Mouse (Mus musculus): ENCODE measurements around the gene Zfp317. TPM values are rescaled to one million over a fixed set of nuclear protein-coding genes. Genes with fewer than 3 reads are reported as not detected.

The Zfp317 gene
- polyA plus RNA-seq, 1 experiment from 2014 or later = 22.4 TPM

Other genes with a start within 250 kb of the Zfp317 start
- gene Olfr847, start 243.4 kb upstream of the Zfp317 start, polyA plus RNA-seq (2016; fragmentation: Nextera tagmentation; extraction: Ambion mirVana) = not detected in 2 replicates
- gene Olfr849, start 181.8 kb upstream of the Zfp317 start, polyA plus RNA-seq (2016; fragmentation: Nextera tagmentation; extraction: Ambion mirVana) = not detected in 2 replicates
- not detected in 2 replicates for gene Olfr850, start 143.9 kb upstream of the Zfp317 start, polyA plus RNA-seq (2016; fragmentation: Nextera tagmentation; extraction: Ambion mirVana)
- gene Olfr851, start 128.8 kb upstream of the Zfp317 start, polyA plus RNA-seq (2016; fragmentation: Nextera tagmentation; extraction: Ambion mirVana) = not detected in 2 replicates
- not detected in 2 replicates for gene Olfr853, start 81.0 kb upstream of the Zfp317 start, polyA plus RNA-seq (2016; fragmentation: Nextera tagmentation; extraction: Ambion mirVana)
- not detected in 2 replicates for gene Olfr854, start 54.7 kb upstream of the Zfp317 start, polyA plus RNA-seq (2016; fragmentation: Nextera tagmentation; extraction: Ambion mirVana)
- not detected in 2 replicates for gene Olfr855, start 39.5 kb upstream of the Zfp317 start, polyA plus RNA-seq (2016; fragmentation: Nextera tagmentation; extraction: Ambion mirVana)
- gene Olfr857, start 87.3 kb downstream of the Zfp317 start, polyA plus RNA-seq (2016; fragmentation: Nextera tagmentation; extraction: Ambion mirVana) = not detected in 2 replicates
- not detected in 2 replicates for gene Olfr58, start 158.2 kb downstream of the Zfp317 start, polyA plus RNA-seq (2016; fragmentation: Nextera tagmentation; extraction: Ambion mirVana)
- gene Olfr859, start 182.8 kb downstream of the Zfp317 start, polyA plus RNA-seq (2016; fragmentation: Nextera tagmentation; extraction: Ambion mirVana) = not detected in 2 replicates
- gene Olfr860, start 227.6 kb downstream of the Zfp317 start, polyA plus RNA-seq (2016; fragmentation: Nextera tagmentation; extraction: Ambion mirVana) = not detected in 2 replicates